Mouse (Mus musculus) midbrain, embryonic 12.5 days (tissue): Measurements from ENCODE around the gene Slc4a1. TPM values are rescaled to one million over a fixed set of nuclear protein-coding genes. Genes with fewer than 3 reads are reported as not detected.
A peak's percentile ranks its signal among the peaks of the same experiment; 100 is the strongest.

ENCODE experiments used
- ATAC-seq: fragments of 200-750 bp; cut with Nextera tagmentation; 2 replicates; pipeline ENCODE4 v1.8.0; 2017; ENCODE audit warnings: low read depth, moderate TSS enrichment, moderate library complexity; ENCODE audit not compliant: low FRiP score
- H3K27ac ChIP-seq: fragments of 300-500 bp; sonication (generic); replicated peaks from 2 replicates; pipeline ENCODE4 v1.5.1; 2016; ENCODE audit warnings: mild to moderate bottlenecking
- H3K27me3 ChIP-seq: fragments of 300-500 bp; sonication (generic); 2 replicates; pipeline ENCODE4 v1.6.1; 2016; ENCODE audit warnings: mild to moderate bottlenecking
- H3K36me3 ChIP-seq: fragments of 300-500 bp; sonication (generic); 2 replicates; pipeline ENCODE4 v1.6.1; 2016
- H3K4me1 ChIP-seq: fragments of 300-500 bp; sonication (generic); 2 replicates; pipeline ENCODE4 v1.6.1; 2016
- H3K4me2 ChIP-seq: fragments of 300-500 bp; sonication (generic); replicated peaks from 2 replicates; pipeline ENCODE4 v1.6.1; 2016; ENCODE audit warnings: mild to moderate bottlenecking, moderate library complexity
- H3K4me3 ChIP-seq: fragments of 300-500 bp; sonication (generic); 2 replicates; pipeline ENCODE4 v1.5.1; 2016; ENCODE audit warnings: mild to moderate bottlenecking
- H3K9ac ChIP-seq: fragments of 300-500 bp; sonication (generic); replicated peaks from 2 replicates; pipeline ENCODE4 v1.6.1; 2016; ENCODE audit warnings: mild to moderate bottlenecking, moderate library complexity
- H3K9me3 ChIP-seq: fragments of 300-500 bp; sonication (generic); 2 replicates; pipeline ENCODE4 v1.6.1; 2016; ENCODE audit warnings: mild to moderate bottlenecking
- WGBS: fragments of 180-500 bp; shearing (Covaris S2); methylation state at CpG from one replicate; pipeline ENCODE4 v1.1.7; 2016; 5-methylcytosine and 5-hydroxymethylcytosine counted together
- polyA plus RNA-seq: library from polyadenylated mRNA; unstranded; fragments of >200 nt; fragmentation: Nextera tagmentation; extraction: Ambion mirVana; gene quantifications from 2 replicates; pipeline ENCODE4 v1.2.1, GENCODE M21; 2016

Slc4a1 gene
- polyA plus RNA-seq, 1 experiment from 2014 or later, result 30.4 TPM

DNA sequence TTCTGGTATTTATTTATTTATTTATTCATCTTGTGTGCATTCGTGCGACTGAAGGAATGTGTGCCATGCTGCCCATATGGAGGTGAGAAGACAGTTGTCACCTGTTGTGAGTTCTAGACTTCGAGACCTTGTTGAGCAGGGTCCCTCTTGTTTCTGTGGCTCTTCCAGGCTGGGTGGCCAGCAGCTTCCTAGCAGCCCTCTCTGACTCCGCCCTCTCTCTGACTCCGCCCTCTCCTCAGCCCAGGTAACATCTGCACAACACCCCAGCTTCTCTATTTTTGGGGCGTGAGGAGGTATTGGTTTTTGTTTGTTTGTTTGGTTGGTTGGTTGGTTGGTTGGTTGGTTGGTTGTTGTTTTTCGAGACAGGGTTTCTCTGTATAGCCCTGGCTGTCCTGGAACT, 38.2 kb downstream of the Slc4a1 start:
- no peak for ATAC-seq
- H3K4me1 ChIP-seq, result no peaks in the 10 kb centered on the region
- WGBS, result 85% methylated on average over 7 of the region's 7 CpGs

DNA sequence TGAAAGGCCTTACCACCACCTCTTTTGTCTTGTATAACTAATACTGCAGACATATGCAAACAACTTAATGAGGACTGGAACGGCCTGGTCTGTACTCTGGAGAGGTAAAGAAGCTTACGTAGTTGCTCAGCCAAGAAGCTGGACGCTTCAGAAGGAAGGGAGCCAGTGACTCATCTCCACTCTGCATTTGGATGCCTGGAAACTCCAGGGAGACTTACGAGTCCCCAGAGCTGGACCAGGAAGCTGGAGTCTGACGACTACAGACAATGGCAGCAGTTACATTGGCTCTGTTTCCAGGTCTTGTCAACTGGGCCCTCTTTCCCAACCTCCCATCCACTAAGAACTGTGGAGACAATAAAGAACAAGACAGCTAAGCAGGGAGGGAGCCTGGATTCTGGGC, 38.8 kb downstream of the Slc4a1 start:
- no peaks in the 10 kb centered on the region for H3K9me3 ChIP-seq
- H3K4me1 ChIP-seq, result no peaks in the 10 kb centered on the region
- ATAC-seq, result no peak
- H3K36me3 ChIP-seq, result no peaks in the 10 kb centered on the region
- H3K9ac ChIP-seq, result no peak overlapping the region
- WGBS, result 67% methylated on average over 5 of the region's 5 CpGs
- H3K27ac ChIP-seq, result no peak overlapping the region
- H3K27me3 ChIP-seq, result no peaks in the 10 kb centered on the region
- no peak overlapping the region for H3K4me3 ChIP-seq
- no peak overlapping the region for H3K4me2 ChIP-seq

More for the DNA sequence above, 38.2 kb downstream of the Slc4a1 start:
- Histone ChIP-seq H3K9ac (no peak overlapping the region), H3K27me3 (no peaks in the 10 kb centered on the region), H3K4me2 (no peak overlapping the region), H3K27ac (no peak overlapping the region), H3K9me3 (no peaks in the 10 kb centered on the region), H3K4me3 (no peak overlapping the region), H3K36me3 (no peaks in the 10 kb centered on the region)

DNA sequence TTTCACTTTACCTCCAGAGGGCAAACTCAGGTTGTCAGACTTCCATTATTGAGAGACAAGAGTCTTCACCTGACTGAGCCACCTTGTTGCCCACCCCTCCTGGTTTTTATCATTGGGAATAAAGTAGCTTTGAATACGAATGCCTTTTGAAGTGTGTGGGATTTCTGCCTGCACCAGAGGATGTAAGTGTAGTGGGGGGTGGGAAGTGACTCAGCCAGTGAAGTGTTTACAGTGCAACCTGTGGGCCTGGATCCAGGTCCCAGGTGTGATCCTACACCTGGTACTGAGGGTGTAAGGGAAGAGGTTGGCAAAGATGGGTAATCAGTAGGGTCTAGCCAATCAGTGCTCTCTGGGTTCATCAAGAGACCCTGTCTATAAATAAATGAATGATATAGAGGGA, 42.5 kb downstream of the Slc4a1 start:
- no peak overlapping the region for H3K9ac ChIP-seq
- H3K27ac ChIP-seq, result no peak overlapping the region
- ATAC-seq, result no peak
- no peaks in the 10 kb centered on the region for H3K9me3 ChIP-seq
- peaks cover 7% of the 10 kb centered on the region for H3K4me1 ChIP-seq
- H3K27me3 ChIP-seq, result no peaks in the 10 kb centered on the region; the same call in 1 of the 2 replicates
- no peak overlapping the region for H3K4me2 ChIP-seq
- WGBS, result 87% methylated on average over 1 of the region's 1 CpGs
- no peaks in the 10 kb centered on the region for H3K36me3 ChIP-seq
- no peak overlapping the region for H3K4me3 ChIP-seq

DNA sequence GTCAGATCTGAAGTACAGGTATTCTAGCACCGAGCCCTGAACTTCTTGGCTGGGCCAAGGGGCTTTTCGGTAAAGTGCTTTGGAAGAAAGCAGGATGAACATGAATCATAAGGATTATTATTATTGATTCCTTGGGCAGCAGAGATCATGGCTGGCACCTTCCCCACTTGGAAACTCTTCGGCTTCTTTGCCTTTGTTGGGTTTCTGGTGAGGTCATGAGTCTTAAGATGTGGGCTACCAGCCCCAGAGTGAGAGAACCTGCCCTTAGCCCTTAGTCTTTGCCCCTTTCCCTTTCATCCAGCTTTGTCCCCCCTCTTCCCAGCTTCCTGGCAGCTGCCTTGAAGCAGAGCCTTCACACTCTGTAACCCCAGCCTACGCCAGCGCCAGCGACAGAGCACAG, 44.1 kb downstream of the Slc4a1 start:
- no peaks in the 10 kb centered on the region for H3K36me3 ChIP-seq
- no peak overlapping the region for H3K27ac ChIP-seq
- peaks cover 7% of the 10 kb centered on the region for H3K4me1 ChIP-seq
- no peaks in the 10 kb centered on the region for H3K9me3 ChIP-seq
- H3K9ac ChIP-seq, result no peak overlapping the region
- H3K4me2 ChIP-seq, result no peak overlapping the region
- H3K27me3 ChIP-seq, result no peaks in the 10 kb centered on the region; the same call in 1 of the 2 replicates
- H3K4me3 ChIP-seq, result no peak overlapping the region
- no peak for ATAC-seq
- 75% methylated on average over 6 of the region's 6 CpGs for WGBS

DNA sequence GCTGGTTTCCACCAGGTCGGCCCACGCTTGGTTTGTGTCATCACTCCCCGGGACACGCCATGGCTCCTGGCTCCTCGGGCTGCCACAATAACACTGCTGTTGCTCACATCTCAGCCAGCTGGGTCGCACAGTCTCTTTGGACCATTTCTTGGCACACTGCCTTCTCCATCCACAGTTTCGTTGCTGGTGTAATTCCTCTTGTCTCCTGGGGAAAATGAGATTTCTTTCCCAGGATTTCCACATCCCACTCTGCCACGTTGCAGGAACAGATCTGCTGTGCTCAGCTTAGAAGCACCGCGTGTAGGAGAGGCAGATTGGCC, 45.4 kb downstream of the Slc4a1 start:
- H3K9ac ChIP-seq, result peak overlapping the region; percentile 100
- peak overlapping the region; percentile 85 for H3K4me2 ChIP-seq
- H3K36me3 ChIP-seq, result no peaks in the 10 kb centered on the region
- peak overlapping the region; percentile 100 for H3K27ac ChIP-seq
- H3K27me3 ChIP-seq, result no peaks in the 10 kb centered on the region; the same call in 1 of the 2 replicates
- peak overlapping the region; percentile 100 for H3K4me3 ChIP-seq
- peaks cover 15% of the 10 kb centered on the region for H3K4me1 ChIP-seq
- WGBS, result 17% methylated on average over 10 of the region's 10 CpGs
- no peaks in the 10 kb centered on the region for H3K9me3 ChIP-seq
- ATAC-seq, result no peak

DNA sequence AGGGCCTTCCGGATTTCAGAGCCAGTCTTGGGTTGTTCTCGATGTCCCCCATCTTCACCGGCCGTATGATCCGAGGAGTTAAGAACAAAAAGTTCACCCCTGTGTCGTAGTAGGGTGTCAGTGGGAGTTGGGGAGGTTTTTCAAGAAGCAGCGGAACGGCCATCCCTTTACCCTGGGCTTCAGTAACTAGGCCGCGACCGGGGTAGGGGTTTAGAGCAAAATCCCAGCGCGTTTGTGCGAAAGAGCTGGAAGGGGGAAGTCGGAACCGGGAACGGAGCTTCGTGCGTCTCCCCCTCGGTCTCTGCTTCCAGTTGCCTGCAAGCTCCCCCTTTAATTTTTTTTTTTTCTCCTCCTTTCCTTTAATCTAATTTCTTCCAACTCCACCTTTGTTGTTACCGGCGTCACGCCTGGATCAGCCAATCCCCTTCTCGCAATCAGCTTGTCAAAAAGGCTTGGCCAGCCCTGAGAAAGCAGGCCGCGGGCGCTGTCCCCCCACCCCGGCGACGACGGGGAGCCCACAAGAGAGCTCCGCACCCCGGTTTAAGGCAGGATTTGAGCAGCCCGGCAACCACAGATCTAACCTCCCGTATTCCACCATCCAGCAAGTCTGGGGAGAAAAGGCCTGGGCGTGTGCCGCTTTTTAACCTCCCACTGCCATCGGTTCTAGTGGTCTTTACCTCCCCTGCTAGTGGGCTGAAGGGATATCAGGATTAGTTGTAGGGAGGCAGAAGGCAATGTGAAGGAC, 45.9 kb downstream of the Slc4a1 start:
- Histone ChIP-seq H3K4me2 (peak overlapping the region; percentile 85), H3K9me3 (no peaks in the 10 kb centered on the region), H3K36me3 (peaks cover 4% of the 10 kb centered on the region), H3K4me3 (peak overlapping the region; percentile 100), H3K27ac (peak overlapping the region; percentile 100), H3K27me3 (no peaks in the 10 kb centered on the region; the same call in 1 of the 2 replicates), H3K4me1 (peaks cover 21% of the 10 kb centered on the region), H3K9ac (peak overlapping the region; percentile 100)
- no peak for ATAC-seq
- under 1% methylated on average over 38 of the region's 38 CpGs for WGBS

DNA sequence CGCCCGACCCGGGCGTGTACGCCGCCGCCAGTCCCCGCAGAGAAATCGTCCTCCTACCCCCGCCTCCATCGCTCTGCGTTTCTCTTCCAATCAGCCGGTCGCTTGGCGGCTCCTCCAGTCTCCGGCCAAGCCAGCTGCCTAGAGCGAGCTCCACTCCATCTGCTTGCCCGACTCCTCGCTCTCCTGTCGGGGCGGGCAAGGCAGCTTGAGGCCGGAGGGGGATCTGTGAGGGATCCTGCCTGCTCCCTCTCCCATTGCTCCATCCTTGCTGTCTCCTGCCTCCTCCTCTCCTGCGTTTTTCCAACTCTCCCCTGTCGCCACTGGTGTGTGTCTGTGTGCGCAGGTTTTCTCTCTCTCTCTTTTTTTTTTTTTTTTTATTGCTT, 46.6 kb downstream of the Slc4a1 start, which contains the start of gene Ubtf:
TSS of gene Ubtf (minus strand) at position 333 of the 383 bp plus-strand sequence.
- Histone ChIP-seq H3K27me3 (no peaks in the 10 kb centered on the region; the same call in 1 of the 2 replicates), H3K4me3 (peak within 1 kb of the TSS; percentile 100), H3K36me3 (peaks cover 12% of the 10 kb centered on the region), H3K9me3 (no peaks in the 10 kb centered on the region), H3K27ac (peak within 1 kb of the TSS; percentile 100), H3K4me2 (peak within 1 kb of the TSS; percentile 85), H3K9ac (peak within 1 kb of the TSS; percentile 100), H3K4me1 (peaks cover 21% of the 10 kb centered on the region)
- ATAC-seq, result peak; percentile 21; the same call in 1 of the 2 replicates
- under 1% methylated on average over 24 of the region's 25 CpGs for whole genome bisulfite sequencing

DNA sequence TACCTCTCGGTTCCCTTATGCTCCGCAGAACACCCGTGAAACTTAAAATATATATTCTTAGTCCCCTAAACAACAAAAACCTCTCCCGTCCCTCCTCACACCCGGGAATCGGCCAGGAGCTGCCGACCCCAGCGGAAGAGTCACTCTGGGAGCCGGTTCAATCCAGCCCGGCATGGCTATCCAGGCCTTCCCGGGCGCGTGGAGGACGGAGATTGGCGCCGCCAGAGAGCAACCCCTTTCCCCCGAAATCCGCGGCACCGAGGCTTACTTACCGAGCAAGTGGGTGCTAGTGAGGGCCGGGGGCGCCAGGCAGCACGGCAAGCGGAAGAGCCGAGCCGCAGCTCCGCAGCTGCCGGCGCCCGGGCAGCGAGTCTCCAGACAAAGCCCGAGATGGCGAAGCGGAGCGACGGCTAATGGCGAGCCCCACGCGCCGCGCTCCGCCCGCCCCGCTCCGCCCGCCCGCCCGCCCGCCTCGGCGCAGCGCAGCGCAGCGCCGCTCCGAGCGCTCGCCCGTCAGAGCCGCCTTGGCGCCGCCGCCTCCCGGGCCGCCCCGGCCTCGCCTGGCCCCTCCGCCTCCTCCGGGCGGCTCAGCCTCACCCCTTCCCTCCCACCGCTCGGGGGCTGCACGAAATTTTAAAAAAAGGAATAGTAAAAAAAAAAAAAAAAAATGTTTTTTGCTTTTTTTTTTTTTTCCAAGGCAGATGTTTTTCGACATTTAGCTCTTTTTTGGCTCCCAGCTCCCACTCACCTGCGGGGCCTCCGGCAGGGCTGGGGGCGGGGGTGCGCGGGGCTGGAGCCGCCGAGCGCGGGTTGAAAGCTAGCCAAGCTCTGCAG, 47.2 kb downstream of the Slc4a1 start:
- peak overlapping the region; percentile 85 for H3K4me2 ChIP-seq
- no peak for ATAC-seq
- H3K4me1 ChIP-seq, result peaks cover 21% of the 10 kb centered on the region
- H3K27ac ChIP-seq, result peak overlapping the region; percentile 100
- H3K9me3 ChIP-seq, result no peaks in the 10 kb centered on the region
- under 1% methylated on average over 60 of the region's 84 CpGs for WGBS
- no peaks in the 10 kb centered on the region; the same call in 1 of the 2 replicates for H3K27me3 ChIP-seq
- H3K9ac ChIP-seq, result peak overlapping the region; percentile 100
- peaks cover 18% of the 10 kb centered on the region for H3K36me3 ChIP-seq
- peak overlapping the region; percentile 100 for H3K4me3 ChIP-seq

DNA sequence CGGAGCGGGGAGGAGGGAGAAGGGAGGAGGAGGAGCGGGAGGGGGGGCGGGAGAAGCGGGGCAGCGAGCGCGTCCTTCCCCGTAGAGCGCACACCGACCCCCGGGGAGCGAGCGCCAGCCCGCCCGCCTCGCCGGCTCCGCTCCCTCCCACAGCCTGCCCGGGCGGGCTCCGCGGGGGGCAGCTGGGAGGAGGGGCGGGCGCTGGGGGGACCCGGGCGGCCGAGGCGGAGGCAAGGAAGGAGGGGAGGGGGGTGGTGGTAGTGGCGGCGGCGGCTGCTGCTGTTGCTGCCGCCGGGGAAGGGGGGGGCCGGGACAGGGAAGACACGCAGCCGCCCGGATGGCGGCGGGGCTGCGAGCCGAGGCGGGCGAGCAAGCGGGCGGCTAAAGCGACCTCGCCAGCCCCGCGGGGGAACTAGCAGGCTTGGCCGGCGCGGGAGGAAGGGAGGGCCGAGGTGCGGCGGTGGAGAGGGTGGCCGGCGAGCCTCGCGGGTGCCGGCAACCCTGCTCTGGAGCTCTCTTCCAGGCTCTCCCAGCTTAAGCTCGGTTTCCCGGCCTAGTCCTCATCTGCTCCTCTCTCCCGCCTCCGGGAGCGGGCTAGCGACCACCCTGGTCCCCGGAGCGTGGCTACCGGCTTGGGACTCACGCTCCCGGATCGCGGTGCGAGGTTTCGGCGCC, 48.0 kb downstream of the Slc4a1 start:
- H3K4me2 ChIP-seq, result peak overlapping the region; percentile 85
- peaks cover 25% of the 10 kb centered on the region for H3K36me3 ChIP-seq
- 0% methylated on average over 29 of the region's 77 CpGs for WGBS
- H3K4me1 ChIP-seq, result peaks cover 21% of the 10 kb centered on the region
- peak overlapping the region; percentile 100 for H3K9ac ChIP-seq
- H3K9me3 ChIP-seq, result no peaks in the 10 kb centered on the region
- peak overlapping the region; percentile 100 for H3K4me3 ChIP-seq
- ATAC-seq, result peak; percentile 64
- H3K27me3 ChIP-seq, result no peaks in the 10 kb centered on the region; the same call in 1 of the 2 replicates
- H3K27ac ChIP-seq, result peak overlapping the region; percentile 100

DNA sequence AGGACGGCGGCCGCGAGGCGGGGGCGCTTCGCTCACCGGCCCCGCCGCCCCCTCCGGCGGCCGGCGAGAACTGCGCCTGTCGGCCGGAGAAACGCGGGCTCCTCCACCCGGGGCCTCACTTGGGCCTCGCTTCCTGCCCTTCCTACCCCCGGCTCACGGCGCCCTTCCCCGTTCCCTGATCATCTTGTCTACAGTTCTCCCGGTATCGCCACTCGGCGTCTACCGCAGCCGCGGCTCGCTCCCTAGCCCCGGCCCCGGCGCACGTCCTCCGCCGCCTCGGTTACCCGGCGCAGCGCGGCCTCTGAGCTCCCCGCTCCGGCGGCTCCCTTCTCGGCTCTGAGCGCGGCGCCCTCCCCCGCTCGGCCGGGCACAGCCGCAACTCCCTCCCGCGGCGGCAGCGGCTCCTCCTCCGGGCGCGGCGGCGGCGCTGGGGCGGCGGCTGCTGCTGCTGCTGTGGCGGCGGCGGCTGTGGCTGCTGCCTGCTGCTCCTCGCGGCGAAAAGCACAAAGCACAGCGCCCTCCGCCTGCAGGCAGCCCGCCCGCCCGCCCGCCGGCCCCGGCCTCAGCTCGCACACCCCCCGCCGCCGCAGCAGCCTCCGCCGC, 48.6 kb downstream of the Slc4a1 start:
- Histone ChIP-seq H3K9ac (peak overlapping the region; percentile 100), H3K4me3 (peak overlapping the region; percentile 100), H3K4me2 (peak overlapping the region; percentile 85), H3K36me3 (peaks cover 32% of the 10 kb centered on the region), H3K4me1 (peaks cover 21% of the 10 kb centered on the region), H3K27ac (peak overlapping the region; percentile 100), H3K9me3 (no peaks in the 10 kb centered on the region), H3K27me3 (no peaks in the 10 kb centered on the region; the same call in 1 of the 2 replicates)
- peak; percentile 3; the same call in 1 of the 2 replicates for ATAC-seq
- under 1% methylated on average over 74 of the region's 87 CpGs for WGBS

DNA sequence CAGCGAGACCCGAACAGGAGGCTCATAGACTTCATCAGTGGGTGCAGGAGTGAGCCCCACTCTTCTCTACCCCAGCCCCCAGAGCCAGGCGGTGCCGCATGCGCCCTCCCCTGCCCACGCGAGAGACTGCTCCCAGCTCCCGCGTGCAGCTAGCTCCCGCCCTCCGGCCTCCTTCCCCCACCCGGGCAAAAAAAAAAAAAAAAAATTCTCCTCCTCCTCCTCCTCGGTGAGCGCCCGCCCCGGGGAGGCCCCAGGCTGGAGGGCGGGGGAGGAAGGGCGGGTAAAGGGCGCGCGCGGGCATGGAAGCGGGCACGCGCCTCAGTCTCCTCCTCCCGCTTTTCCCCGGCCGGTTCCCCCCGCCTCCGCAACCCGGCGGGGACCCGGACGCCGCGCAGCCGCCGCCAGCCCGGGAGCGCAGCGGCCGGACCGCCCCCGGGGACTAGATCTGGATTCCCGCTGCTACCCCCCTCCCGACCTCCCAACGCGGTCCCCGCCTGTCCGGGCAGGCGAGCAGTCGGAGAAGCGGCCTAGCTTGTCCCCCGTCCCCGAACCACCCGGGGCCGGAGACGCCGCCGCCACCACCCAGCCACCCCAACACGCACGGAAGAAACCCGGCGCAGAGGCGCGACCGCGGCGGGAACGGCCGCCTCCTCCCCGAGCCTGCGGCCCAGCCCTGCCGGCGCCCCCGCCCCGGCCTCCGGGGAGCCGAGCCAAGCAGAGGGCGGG, 49.3 kb downstream of the Slc4a1 start:
- Histone ChIP-seq H3K27ac (peak overlapping the region; percentile 100), H3K4me2 (peak overlapping the region; percentile 85), H3K4me3 (peak overlapping the region; percentile 100), H3K27me3 (no peaks in the 10 kb centered on the region), H3K4me1 (peaks cover 21% of the 10 kb centered on the region), H3K9me3 (no peaks in the 10 kb centered on the region), H3K9ac (peak overlapping the region; percentile 100), H3K36me3 (peaks cover 38% of the 10 kb centered on the region)
- under 1% methylated on average over 63 of the region's 80 CpGs for WGBS
- peak; percentile 48 for ATAC-seq
